Mouse (Mus musculus): Measurements from ENCODE around the gene Aqp7.

GRCm38 (mm10) chr4:41051781-41052180 lies 3.8 kb upstream of the Aqp7 start:
- no peak for TF ChIP-seq MYOD1 (IDR thresholded peaks at IDR 0.05; ENCODE audit: control insufficient read depth, insufficient read length, low read depth)
- TF ChIP-seq CTCF (IDR thresholded peaks at IDR 0.05; ENCODE audit: control insufficient read depth, insufficient read depth, insufficient read length) = no peak
